Mouse (Mus musculus) gastrocnemius, adult 8-10 months (tissue): ENCODE measurements around the gene Trip4. TPM values are rescaled to one million over a fixed set of nuclear protein-coding genes. Genes with fewer than 3 reads are reported as not detected.
"Not testable (repeated sequence)": the region's sequence is repeated elsewhere in the genome, so short reads cannot be mapped to it uniquely, and the experiment has no call there.

Experiments used
- DNase-seq, 2 experiments: peaks; one replicate each; pipeline ENCODE4 v3.0.0; 2022; ENCODE audit warnings: low spot score in 2 of 2
- total RNA-seq, 4 experiments: library from RNA; stranded (reverse); gene quantifications; 2 replicates each; pipeline ENCODE4 v1.2.4; 2022

Gene Trip4
- total RNA-seq, 4 experiments from 2014 or later = 13.6 to 15.6 (median 14.4) TPM

DNA sequence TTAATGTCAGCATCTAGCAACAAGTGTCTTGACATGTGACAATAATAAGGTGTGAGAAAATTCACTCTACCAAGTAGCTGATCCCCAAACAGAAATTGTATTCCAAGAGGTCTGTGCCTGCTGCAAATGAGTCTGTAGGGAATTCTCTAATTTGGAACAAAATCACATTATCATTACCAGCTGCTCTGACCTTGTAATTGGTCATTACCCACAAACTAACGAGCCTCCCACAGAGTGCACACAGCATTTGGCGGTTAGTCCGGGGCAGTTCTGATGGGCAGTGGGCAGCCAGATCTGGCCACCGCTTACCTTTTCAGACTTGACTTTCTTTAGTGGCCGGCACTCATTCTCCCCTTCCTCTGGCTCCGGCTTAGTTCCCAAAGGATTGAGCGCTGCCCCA lies 114.3 kb downstream of the Trip4 start:
- no peak for DNase-seq

GRCm38 (mm10) chr9:65793506-65793905 lies 115.1 kb downstream of the Trip4 start:
- no peak for DNase-seq

GRCm38 (mm10) chr9:65793086-65793485 lies 115.5 kb downstream of the Trip4 start:
- no peak for DNase-seq

GRCm38 (mm10) chr9:65791846-65792245 lies 116.7 kb downstream of the Trip4 start:
- DNase-seq = no peak

DNA sequence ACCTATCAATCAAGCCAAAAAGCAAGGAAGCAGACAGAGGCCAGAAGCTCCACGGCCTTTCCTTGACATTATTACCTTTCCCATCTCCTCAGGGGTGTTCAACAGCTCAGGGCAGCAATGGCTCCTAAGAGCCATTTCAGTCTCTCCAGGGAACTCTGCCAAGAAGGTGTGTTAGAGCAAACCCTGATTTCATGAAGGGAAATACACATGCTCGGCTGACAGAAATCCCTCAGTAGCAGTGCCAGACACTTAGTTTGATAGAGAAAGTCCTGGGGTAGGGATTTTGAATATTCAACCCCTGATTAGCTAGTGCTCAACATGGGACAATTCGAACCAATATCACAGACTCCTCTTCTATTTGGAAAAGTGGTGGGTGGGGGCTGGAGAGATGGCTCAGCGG lies 117.5 kb downstream of the Trip4 start:
- no peak for DNase-seq

GRCm38 (mm10) chr9:65789788-65790187 lies 118.8 kb downstream of the Trip4 start:
- no peak for DNase-seq

GRCm38 (mm10) chr9:65788556-65788955 lies 120.0 kb downstream of the Trip4 start:
- no peak for DNase-seq

GRCm38 (mm10) chr9:65787829-65788344 lies 120.7 kb downstream of the Trip4 start:
- DNase-seq = no peak

- no peak for DNase-seq
These were observed 121.5 kb downstream of the Trip4 start for GRCm38 (mm10) chr9:65786885-65787787.

DNA sequence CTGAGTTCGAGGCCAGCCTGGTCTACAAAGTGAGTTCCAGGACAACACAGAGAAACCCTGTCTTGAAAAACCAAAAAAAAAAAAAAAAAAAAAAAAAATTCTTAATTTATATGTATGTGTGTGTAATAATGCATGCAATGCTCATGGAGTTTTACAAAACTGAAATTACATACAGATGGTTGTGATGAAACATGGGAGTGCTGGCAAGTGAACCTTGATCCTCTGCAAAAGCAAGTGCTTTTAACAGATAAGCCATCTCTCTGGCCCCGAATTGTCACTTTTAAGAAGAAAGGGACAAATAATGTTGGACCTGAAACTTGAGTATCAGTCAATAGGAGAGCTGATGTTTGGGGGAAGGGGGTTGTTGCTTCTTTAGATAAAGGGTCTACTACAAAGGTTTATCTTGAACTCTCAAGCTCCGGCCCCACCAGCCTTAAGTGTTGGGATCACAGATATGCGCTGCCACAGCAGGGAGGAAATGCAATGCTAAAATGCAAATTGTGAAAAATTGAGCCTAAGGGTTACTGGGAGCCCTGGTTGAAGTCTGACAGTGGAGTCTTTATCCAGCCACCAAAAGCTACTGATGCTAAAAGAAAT lies 122.7 kb downstream of the Trip4 start:
- DNase-seq = no peak

GRCm38 (mm10) chr9:65779619-65780018 lies 129.0 kb downstream of the Trip4 start:
- DNase-seq = not testable (repeated sequence)

Other genes with a start within 250 kb of the Trip4 start
- gene Oaz2, start 240.8 kb downstream of the Trip4 start, total RNA-seq = 100 to 1,000 TPM; 192 to 246 (median 237) TPM
- gene Zfp609, start 81.2 kb downstream of the Trip4 start, total RNA-seq = 10 to 100 TPM; 15.8 to 18.8 (median 17.6) TPM
- gene Pclaf, start 18.6 kb downstream of the Trip4 start, total RNA-seq = not detected
- gene Csnk1g1, start 130 bp upstream of the Trip4 start, total RNA-seq = 1 to 10 TPM; 7.7 to 8.0 (median 7.7) TPM
- gene Ppib, start 151.4 kb upstream of the Trip4 start, total RNA-seq = 10 to 100 TPM; 26.9 to 38.5 (median 32.7) TPM
- under 1 TPM in 3 of 4 experiments, not detected in 1; 0.12 to 0.29 (median 0.18) TPM for gene Snx22, start 160.9 kb upstream of the Trip4 start, total RNA-seq
- 10 to 100 TPM in 3 of 4 experiments, 1 to 10 TPM in 1; 9.0 to 11.0 (median 10.5) TPM for gene Snx1, start 217.8 kb upstream of the Trip4 start, total RNA-seq
- 10 to 100 TPM; 51.2 to 64.6 (median 61.2) TPM for gene Ciao2a, start 217.8 kb upstream of the Trip4 start, total RNA-seq
- 10 to 100 TPM; 28.1 to 36.2 (median 34.1) TPM for gene Dapk2, start 249.4 kb upstream of the Trip4 start, total RNA-seq